Mouse (Mus musculus) forebrain, postnatal 0 days (tissue): ENCODE measurements around the gene Znhit1. TPM values are rescaled to one million over a fixed set of nuclear protein-coding genes. Genes with fewer than 3 reads are reported as not detected.

Experiments used
- ATAC-seq: fragments of 200-750 bp; cut with Nextera tagmentation; 2 replicates; pipeline ENCODE4 v1.8.0; 2017; ENCODE audit warnings: mild to moderate bottlenecking, moderate library complexity
- DNase-seq: peaks from one replicate; pipeline ENCODE4 v3.0.0-alpha.2; 2015
- H3K27ac ChIP-seq: fragments of 300-500 bp; sonication (generic); 2 replicates; pipeline ENCODE4 v1.5.1; 2014; ENCODE audit warnings: low read depth, mild to moderate bottlenecking, antibody characterized with exemption, low read length, moderate library complexity, mixed read lengths
- H3K27me3 ChIP-seq: fragments of 300-500 bp; sonication (generic); 2 replicates; pipeline ENCODE4 v1.6.1; 2014; ENCODE audit warnings: mild to moderate bottlenecking, low read length, mixed read lengths; ENCODE audit not compliant: insufficient read depth
- H3K36me3 ChIP-seq: fragments of 300-500 bp; sonication (generic); 2 replicates; pipeline ENCODE4 v1.6.1; 2014; ENCODE audit warnings: mild to moderate bottlenecking, moderate library complexity; ENCODE audit not compliant: insufficient read depth
- H3K4me1 ChIP-seq: fragments of 300-500 bp; sonication (generic); 2 replicates; pipeline ENCODE4 v1.6.1; 2014; ENCODE audit warnings: antibody characterized with exemption; ENCODE audit not compliant: insufficient read depth
- H3K4me2 ChIP-seq: fragments of 300-500 bp; sonication (generic); 2 replicates; pipeline ENCODE4 v1.6.1; 2014; ENCODE audit warnings: low read depth, mild to moderate bottlenecking, moderate library complexity
- H3K4me3 ChIP-seq: fragments of 300-500 bp; sonication (generic); 2 replicates; pipeline ENCODE4 v1.5.1; 2014; ENCODE audit warnings: low read depth, low read length, mixed read lengths
- H3K9ac ChIP-seq: fragments of 300-500 bp; sonication (generic); 2 replicates; pipeline ENCODE4 v1.6.1; 2014; ENCODE audit warnings: mild to moderate bottlenecking
- H3K9me3 ChIP-seq: fragments of 300-500 bp; sonication (generic); 2 replicates; pipeline ENCODE4 v1.6.1; 2016; ENCODE audit warnings: low read length
- CTCF ChIP-seq: sonication (generic); IDR thresholded peaks from 2 replicates; pipeline ENCODE4 v1.5.1; 2016; ENCODE audit warnings: antibody characterized with exemption, control low read depth, low read depth
- WGBS: fragments of 180-500 bp; shearing (Covaris S2); extraction: QIAGEN DNeasy Blood & Tissue Kit; methylation state at CpG from one replicate; pipeline ENCODE4 v1.1.7; 2014; 5-methylcytosine and 5-hydroxymethylcytosine counted together
- polyA plus RNA-seq: library from polyadenylated mRNA; unstranded; fragments of >200 nt; fragmentation: Nextera tagmentation; extraction: Ambion mirVana; gene quantifications from 2 replicates; pipeline ENCODE4 v1.2.1, GENCODE M21; 2015
- total RNA-seq: library from RNA; depleted of rRNA; stranded (reverse); fragments of >200 nt; gene quantifications from 2 replicates; pipeline ENCODE4 v1.2.3, GENCODE M21; 2014

Gene Znhit1
- total and polyA plus RNA-seq, 2 experiments from 2014 or later = 66.1 to 176 TPM

GRCm38 (mm10) chr5:136973670-136974069 is 14.2 kb downstream of the Znhit1 start:
- H3K4me2 ChIP-seq = no peak overlapping the region
- no peak overlapping the region for H3K27ac ChIP-seq
- no peaks in the 10 kb centered on the region for H3K4me1 ChIP-seq
- 72% methylated on average over 8 of the region's 8 CpGs for WGBS
- no peak overlapping the region for H3K9ac ChIP-seq
- no peaks in the 10 kb centered on the region for H3K9me3 ChIP-seq
- no peaks in the 10 kb centered on the region for H3K27me3 ChIP-seq
- ATAC-seq = no peak
- DNase-seq = no peak
- H3K4me3 ChIP-seq = no peak overlapping the region
- no peak for TF ChIP-seq CTCF
- H3K36me3 ChIP-seq = no peaks in the 10 kb centered on the region

- Histone ChIP-seq H3K36me3 (peaks cover 20% of the 10 kb centered on the region), H3K9ac (no peak overlapping the region), H3K4me1 (no peaks in the 10 kb centered on the region), H3K27ac (no peak overlapping the region), H3K9me3 (no peaks in the 10 kb centered on the region), H3K4me3 (no peak overlapping the region), H3K27me3 (no peaks in the 10 kb centered on the region), H3K4me2 (no peak overlapping the region)
- ATAC-seq = no peak
- no peak for DNase-seq
- WGBS = 60% methylated on average over 1 of the region's 1 CpGs
- TF ChIP-seq CTCF = peak; percentile 57
These were observed 17.1 kb downstream of the Znhit1 start for GRCm38 (mm10) chr5:136970703-136971102.

- no peak overlapping the region for H3K27ac ChIP-seq
- WGBS = 73% methylated on average over 10 of the region's 10 CpGs
- no peak overlapping the region for H3K4me2 ChIP-seq
- H3K36me3 ChIP-seq = peaks cover 48% of the 10 kb centered on the region
- ATAC-seq (no peak), DNase-seq (no peak)
- H3K27me3 ChIP-seq = no peaks in the 10 kb centered on the region
- 0 out of 2 replicates have a peak, but pooled peaks cover 4% of the 10 kb centered on the region for H3K4me1 ChIP-seq
- TF ChIP-seq CTCF = no peak
- no peak overlapping the region for H3K4me3 ChIP-seq
- H3K9me3 ChIP-seq = no peaks in the 10 kb centered on the region
- H3K9ac ChIP-seq = no peak overlapping the region
These were observed 20.2 kb downstream of the Znhit1 start for GRCm38 (mm10) chr5:136967592-136967991.

GRCm38 (mm10) chr5:136966861-136967455 is 20.9 kb downstream of the Znhit1 start:
- Histone ChIP-seq H3K27ac (no peak overlapping the region), H3K36me3 (peaks cover 48% of the 10 kb centered on the region), H3K9ac (no peak overlapping the region), H3K9me3 (no peaks in the 10 kb centered on the region), H3K4me1 (0 out of 2 replicates have a peak, but pooled peaks cover 4% of the 10 kb centered on the region), H3K4me3 (no peak overlapping the region), H3K4me2 (no peak overlapping the region), H3K27me3 (no peaks in the 10 kb centered on the region)
- TF ChIP-seq CTCF = no peak
- ATAC-seq (no peak), DNase-seq (no peak)
- WGBS = 95% methylated on average over 4 of the region's 4 CpGs

- WGBS = 83% methylated on average over 6 of the region's 6 CpGs
These were observed 21.5 kb downstream of the Znhit1 start, which contains the start of gene Cldn15 for GRCm38 (mm10) chr5:136966331-136966730. Gene Cldn15, plus strand, starts transcription at chr5:136966616.

GRCm38 (mm10) chr5:136965686-136966085 is 22.1 kb downstream of the Znhit1 start:
- no peak overlapping the region for H3K4me3 ChIP-seq
- no peak overlapping the region for H3K9ac ChIP-seq
- no peaks in the 10 kb centered on the region for H3K27me3 ChIP-seq
- H3K27ac ChIP-seq = no peak overlapping the region
- H3K4me1 ChIP-seq = peaks cover 8% of the 10 kb centered on the region; the same call in 1 of the 2 replicates
- no peak for TF ChIP-seq CTCF
- peaks cover 48% of the 10 kb centered on the region for H3K36me3 ChIP-seq
- no peaks in the 10 kb centered on the region for H3K9me3 ChIP-seq
- WGBS = 91% methylated on average over 8 of the region's 8 CpGs
- no peak for ATAC-seq
- DNase-seq = no peak
- no peak overlapping the region for H3K4me2 ChIP-seq

More at GRCm38 (mm10) chr5:136966331-136966730, 21.5 kb downstream of the Znhit1 start, which contains the start of gene Cldn15:
- Histone ChIP-seq H3K9me3 (no peaks in the 10 kb centered on the region), H3K4me2 (no peak within 1 kb of the TSS), H3K4me3 (no peak within 1 kb of the TSS), H3K27ac (no peak within 1 kb of the TSS), H3K36me3 (peaks cover 48% of the 10 kb centered on the region), H3K27me3 (no peaks in the 10 kb centered on the region), H3K9ac (no peak within 1 kb of the TSS), H3K4me1 (peaks cover 6% of the 10 kb centered on the region; the same call in 1 of the 2 replicates)
- TF ChIP-seq CTCF = no peak
- ATAC-seq = no peak
- no peak for DNase-seq

- no peak overlapping the region for H3K9ac ChIP-seq
- peaks cover 48% of the 10 kb centered on the region for H3K36me3 ChIP-seq
- ATAC-seq (no peak), DNase-seq (no peak)
- H3K4me1 ChIP-seq = peaks cover 8% of the 10 kb centered on the region; the same call in 1 of the 2 replicates
- H3K27ac ChIP-seq = no peak overlapping the region
- H3K27me3 ChIP-seq = no peaks in the 10 kb centered on the region
- no peaks in the 10 kb centered on the region for H3K9me3 ChIP-seq
- WGBS = 94% methylated on average over 9 of the region's 9 CpGs
- no peak overlapping the region for H3K4me3 ChIP-seq
- no peak for TF ChIP-seq CTCF
- H3K4me2 ChIP-seq = no peak overlapping the region
These were observed 22.6 kb downstream of the Znhit1 start for GRCm38 (mm10) chr5:136965210-136965609.
